Comparison of ENCODE assay signal across 23 mouse cellular contexts in the genomic region with DNA sequence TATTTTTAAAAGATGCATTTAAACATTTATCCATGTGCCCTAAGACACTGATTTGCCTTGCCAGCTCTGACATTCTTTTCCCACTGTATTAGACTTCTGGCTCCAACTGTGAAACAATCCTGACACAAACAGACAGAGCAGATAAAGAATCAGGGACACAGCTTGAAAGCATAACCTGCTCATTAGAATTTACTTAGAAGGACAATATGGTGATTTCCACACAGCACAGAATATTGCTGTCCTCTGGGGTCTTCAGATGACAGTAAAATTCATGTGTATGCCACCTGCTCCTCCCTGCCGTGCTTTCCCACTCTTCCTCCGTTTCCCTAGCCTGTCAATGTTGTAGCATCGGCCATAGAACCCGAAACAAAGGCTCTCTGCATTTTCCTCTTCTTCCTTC.
"Had no signal": no experiment of that assay in that cellular context is flagged by ENCODE, and none has a peak within 500 bp of the region (broad histone marks: within the 10 kb centered on the region; RNA-seq: fewer than 3 reads in every experiment).

No protein-coding gene starts in this region.

- H3K27me3 ChIP-seq: heart, embryonic 12.5 days; hindbrain, embryonic 15.5 days; intestine, embryonic 15.5 days; limb, embryonic 12.5 days had no signal

- H3K27ac ChIP-seq: heart, embryonic 10.5 days; hindbrain, embryonic 15.5 days; intestine, embryonic 15.5 days; layer of hippocampus, adult 2 months; left cerebral cortex, adult 2 months; limb, embryonic 10.5 days; limb, embryonic 12.5 days had no signal

- DNase-seq: forebrain, postnatal 0 days; gastrocnemius, postnatal 14 days; gastrocnemius, postnatal 36 days; heart, adult 18-20 months; heart, postnatal 10 days; heart, postnatal 4 days; kidney, adult 18-20 months; kidney, adult 8-10 months; kidney, postnatal 10 days; kidney, postnatal 25 days; kidney, postnatal 4 days; liver had no signal

- H3K4me2 ChIP-seq: heart, embryonic 12.5 days; hindbrain, embryonic 15.5 days; intestine, embryonic 15.5 days; limb, embryonic 12.5 days; liver, embryonic 11.5 days had no signal

- H3K4me3 ChIP-seq: heart, embryonic 10.5 days; heart, embryonic 12.5 days; hindbrain, embryonic 15.5 days; intestine, embryonic 15.5 days; layer of hippocampus, adult 2 months; left cerebral cortex, adult 2 months; limb, embryonic 10.5 days; limb, embryonic 12.5 days had no signal

- ATAC-seq: forebrain, postnatal 0 days; inflammation-experienced regulatory T-cells, adult 6 months; intestine, embryonic 15.5 days; intestine, postnatal 0 days had no signal

- H3K9me3 ChIP-seq: heart, embryonic 10.5 days; heart, embryonic 12.5 days; hindbrain, embryonic 15.5 days; intestine, embryonic 15.5 days; limb, embryonic 10.5 days; limb, embryonic 12.5 days had no signal

- H3K36me3 ChIP-seq: heart, embryonic 10.5 days; heart, embryonic 12.5 days; hindbrain, embryonic 15.5 days; intestine, embryonic 15.5 days; limb, embryonic 10.5 days; limb, embryonic 12.5 days had no signal

- H3K9ac ChIP-seq: forebrain, postnatal 0 days; heart, embryonic 12.5 days; hindbrain, embryonic 15.5 days; intestine, embryonic 15.5 days; limb, embryonic 12.5 days had no signal

- H3K4me1 ChIP-seq: heart, embryonic 10.5 days; heart, embryonic 12.5 days; hindbrain, embryonic 15.5 days; intestine, embryonic 15.5 days; limb, embryonic 10.5 days; limb, embryonic 12.5 days had no signal
